Mouse (Mus musculus) thymus, adult 2 months (tissue): ENCODE measurements around the gene Tas2r143.

Experiments used
- CTCF ChIP-seq: fragments of 200-500 bp; IDR thresholded peaks from 2 replicates; pipeline ENCODE4 v1.5.1; 2012; ENCODE audit warnings: mild to moderate bottlenecking, control low read depth, low read length, moderate library complexity, borderline replicate concordance; ENCODE audit not compliant: control insufficient read depth, poor library complexity, insufficient read depth; ENCODE audit errors: extremely low read depth
- POLR2A ChIP-seq: fragments of 200-500 bp; IDR thresholded peaks from 2 replicates; pipeline ENCODE4 v1.6.1; 2012; ENCODE audit warnings: mild to moderate bottlenecking, low read length, control low read depth, moderate library complexity; ENCODE audit not compliant: control insufficient read depth, poor library complexity, insufficient read depth; ENCODE audit errors: extremely low read depth

DNA sequence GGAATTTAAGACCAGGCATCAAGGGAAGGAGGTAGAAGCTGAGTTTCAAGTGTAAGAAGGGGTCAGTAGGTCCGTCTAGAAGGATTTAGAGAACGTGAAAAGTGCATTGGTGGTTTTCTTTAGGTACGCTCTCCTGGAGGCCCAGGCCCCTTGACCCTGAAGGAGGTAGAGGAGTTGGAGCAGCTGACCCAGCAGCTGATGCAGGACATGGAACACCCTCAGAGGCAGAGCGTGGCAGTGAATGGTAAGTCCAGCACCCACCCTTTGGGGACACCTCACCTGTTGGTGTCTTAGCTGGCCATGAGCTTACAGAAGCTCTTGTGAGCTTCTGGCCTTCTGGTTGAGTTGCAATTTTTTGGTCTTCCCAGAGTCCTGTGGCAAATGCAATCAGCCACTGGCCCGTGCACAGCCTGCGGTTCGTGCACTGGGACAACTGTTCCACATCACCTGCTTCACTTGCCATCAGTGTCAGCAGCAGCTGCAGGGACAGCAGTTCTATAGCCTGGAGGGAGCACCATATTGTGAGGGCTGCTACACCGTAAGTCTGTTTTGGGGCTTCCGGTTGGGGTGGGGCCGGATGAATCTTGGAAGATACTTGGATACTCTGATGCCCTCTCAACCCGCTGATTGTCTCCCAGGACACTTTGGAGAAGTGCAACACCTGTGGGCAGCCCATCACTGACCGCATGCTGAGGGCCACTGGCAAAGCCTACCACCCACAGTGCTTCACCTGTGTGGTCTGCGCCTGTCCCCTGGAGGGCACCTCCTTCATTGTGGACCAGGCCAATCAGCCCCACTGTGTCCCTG lies 44.0 kb upstream of the Tas2r143 start:
- TF ChIP-seq CTCF (no peak), POLR2A (no peak)
